Mouse (Mus musculus) retina, embryonic 14.5 days (tissue): ENCODE data around the gene Myt1l.

Source experiments
- DNase-seq: peaks from one replicate; pipeline ENCODE4 v3.0.0-alpha.2; 2015; ENCODE audit warnings: low spot score

Myt1l gene

GRCm38 (mm10) chr12:29916139-29916538 lies 388.0 kb downstream of the Myt1l start:
- DNase-seq = no peak

GRCm38 (mm10) chr12:29916807-29917206 lies 388.6 kb downstream of the Myt1l start:
- DNase-seq = no peak

- no peak for DNase-seq
These were observed 392.1 kb downstream of the Myt1l start for GRCm38 (mm10) chr12:29920298-29920697.

- no peak for DNase-seq
These were observed 393.3 kb downstream of the Myt1l start for GRCm38 (mm10) chr12:29921481-29921880.

- DNase-seq = peak; percentile 83
These were observed 398.7 kb downstream of the Myt1l start for GRCm38 (mm10) chr12:29926896-29927295.

- no peak for DNase-seq
These were observed 402.4 kb downstream of the Myt1l start for GRCm38 (mm10) chr12:29930591-29930990.

GRCm38 (mm10) chr12:29932951-29933350 lies 404.8 kb downstream of the Myt1l start:
- no peak for DNase-seq

- DNase-seq = no peak
These were observed 405.3 kb downstream of the Myt1l start for GRCm38 (mm10) chr12:29933501-29933900.

- DNase-seq = no peak
These were observed 406.0 kb downstream of the Myt1l start for GRCm38 (mm10) chr12:29934120-29934581.

- DNase-seq = no peak
These were observed 409.1 kb downstream of the Myt1l start, which contains the start of gene Pxdn for GRCm38 (mm10) chr12:29937308-29937707. Gene Pxdn (plus strand): TSS chr12:29937608.

- DNase-seq = peak; percentile 80
These were observed 409.7 kb downstream of the Myt1l start for GRCm38 (mm10) chr12:29937851-29938375.

- peak; percentile 68 for DNase-seq
These were observed 410.3 kb downstream of the Myt1l start for GRCm38 (mm10) chr12:29938376-29939041.

- no peak for DNase-seq
These were observed 411.1 kb downstream of the Myt1l start for GRCm38 (mm10) chr12:29939261-29939671.

- no peak for DNase-seq
These were observed 414.3 kb downstream of the Myt1l start for GRCm38 (mm10) chr12:29942435-29942834.

GRCm38 (mm10) chr12:29944650-29945049 lies 416.5 kb downstream of the Myt1l start:
- no peak for DNase-seq

- no peak for DNase-seq
These were observed 417.1 kb downstream of the Myt1l start for GRCm38 (mm10) chr12:29945182-29945743.

GRCm38 (mm10) chr12:29951043-29951442 lies 422.9 kb downstream of the Myt1l start:
- no peak for DNase-seq

- no peak for DNase-seq
These were observed 423.3 kb downstream of the Myt1l start for GRCm38 (mm10) chr12:29951485-29951884.

GRCm38 (mm10) chr12:29952102-29952501 lies 423.9 kb downstream of the Myt1l start:
- DNase-seq = no peak

GRCm38 (mm10) chr12:29953999-29954398 lies 425.8 kb downstream of the Myt1l start:
- DNase-seq = no peak

GRCm38 (mm10) chr12:29954464-29954863 lies 426.3 kb downstream of the Myt1l start:
- DNase-seq = peak; percentile 43

GRCm38 (mm10) chr12:29956969-29957368 lies 428.8 kb downstream of the Myt1l start:
- peak; percentile 66 for DNase-seq

- DNase-seq = no peak
These were observed 430.5 kb downstream of the Myt1l start for GRCm38 (mm10) chr12:29958637-29959036.
